Mouse (Mus musculus): ENCODE results near the gene Trio.

GRCm38 (mm10) chr15:27859590-27859989 lies 166.1 kb downstream of the Trio start:
- TF ChIP-seq CTCF (IDR thresholded peaks at IDR 0.05; ENCODE audit: low read depth, low read length) (no peak), POLR2A (IDR thresholded peaks at IDR 0.05; ENCODE audit: borderline replicate concordance, low read depth, low read length) (no peak)
